Mouse (Mus musculus) heart, embryonic 13.5 days (tissue): ENCODE measurements at regions not wholly inside any gene's neighbourhood (a gene's known extent, or its start where the extent isn't known, plus 50 kb on each side); places are given as distances from the start of the nearest gene placed in this dataset.
A peak's percentile ranks its signal among the peaks of the same experiment; 100 is the strongest.

Experiments used
- ATAC-seq: fragments of 200-750 bp; cut with Nextera tagmentation; 2 replicates; pipeline ENCODE4 v1.8.0; 2017; ENCODE audit warnings: moderate TSS enrichment; ENCODE audit not compliant: insufficient number of reproducible peaks, low FRiP score, low TSS enrichment; ENCODE audit errors: extremely low read depth
- H3K27ac ChIP-seq: fragments of 300-500 bp; sonication (generic); replicated peaks from 2 replicates; pipeline ENCODE4 v1.5.1; 2015; ENCODE audit warnings: moderate library complexity, mild to moderate bottlenecking, inconsistent platforms
- H3K27me3 ChIP-seq: fragments of 300-500 bp; sonication (generic); replicated peaks from 2 replicates; pipeline ENCODE4 v1.6.1; 2015; ENCODE audit warnings: mild to moderate bottlenecking, inconsistent platforms
- H3K36me3 ChIP-seq: fragments of 300-500 bp; sonication (generic); 2 replicates; pipeline ENCODE4 v1.6.1; 2015; ENCODE audit warnings: mild to moderate bottlenecking, inconsistent platforms
- H3K4me1 ChIP-seq: fragments of 300-500 bp; sonication (generic); 2 replicates; pipeline ENCODE4 v1.6.1; 2015; ENCODE audit warnings: inconsistent platforms
- H3K4me2 ChIP-seq: fragments of 300-500 bp; sonication (generic); 2 replicates; pipeline ENCODE4 v1.6.1; 2015; ENCODE audit warnings: inconsistent platforms, mild to moderate bottlenecking, moderate library complexity
- H3K4me3 ChIP-seq: fragments of 300-500 bp; sonication (generic); 2 replicates; pipeline ENCODE4 v1.5.1; 2015; ENCODE audit warnings: moderate library complexity, mild to moderate bottlenecking, inconsistent platforms
- H3K9ac ChIP-seq: fragments of 300-500 bp; sonication (generic); 2 replicates; pipeline ENCODE4 v1.6.1; 2015; ENCODE audit warnings: inconsistent platforms, mild to moderate bottlenecking, moderate library complexity
- H3K9me3 ChIP-seq: fragments of 300-500 bp; sonication (generic); 2 replicates; pipeline ENCODE4 v1.6.1; 2016; ENCODE audit warnings: inconsistent platforms
- WGBS: fragments of 180-500 bp; shearing (Covaris S2); methylation state at CpG from one replicate; pipeline ENCODE4 v1.1.7; 2015; ENCODE audit warnings: mixed read lengths; 5-methylcytosine and 5-hydroxymethylcytosine counted together

- 51% methylated on average over 2 of the region's 2 CpGs for WGBS
- Histone ChIP-seq H3K9ac (no peak overlapping the region), H3K27me3 (no peaks in the 10 kb centered on the region), H3K9me3 (no peaks in the 10 kb centered on the region), H3K27ac (peak overlapping the region; percentile 28; the same call in 1 of the 2 replicates), H3K4me2 (no peak overlapping the region), H3K4me3 (no peak overlapping the region), H3K36me3 (no peaks in the 10 kb centered on the region), H3K4me1 (peaks cover 5% of the 10 kb centered on the region; the same call in 1 of the 2 replicates)
- no peak for ATAC-seq
These were observed 630.9 kb upstream of the Intu start for GRCm38 (mm10) chr3:39900207-39900606.

- Histone ChIP-seq H3K4me1 (peaks cover 5% of the 10 kb centered on the region; the same call in 1 of the 2 replicates), H3K27me3 (no peaks in the 10 kb centered on the region), H3K4me2 (no peak overlapping the region), H3K36me3 (no peaks in the 10 kb centered on the region), H3K4me3 (no peak overlapping the region), H3K9me3 (no peaks in the 10 kb centered on the region), H3K27ac (no peak overlapping the region), H3K9ac (no peak overlapping the region)
- ATAC-seq, result no peak
- WGBS, result 45% methylated on average over 3 of the region's 3 CpGs
These were observed 626.7 kb upstream of the Intu start for GRCm38 (mm10) chr3:39904377-39904776.

- Histone ChIP-seq H3K27me3 (no peaks in the 10 kb centered on the region), H3K36me3 (no peaks in the 10 kb centered on the region), H3K4me1 (no peaks in the 10 kb centered on the region), H3K9me3 (no peaks in the 10 kb centered on the region), H3K4me2 (no peak overlapping the region), H3K9ac (no peak overlapping the region), H3K4me3 (no peak overlapping the region), H3K27ac (no peak overlapping the region)
- 75% methylated on average over 4 of the region's 4 CpGs for WGBS
- ATAC-seq, result no peak
These were observed 622.3 kb upstream of the Intu start for GRCm38 (mm10) chr3:39908676-39909362.

GRCm38 (mm10) chr3:39909642-39910041, 621.4 kb upstream of the Intu start:
- H3K9ac ChIP-seq, result no peak overlapping the region

GRCm38 (mm10) chr3:39918601-39919000, 612.5 kb upstream of the Intu start:
- Histone ChIP-seq H3K27ac (no peak overlapping the region), H3K9ac (no peak overlapping the region), H3K4me1 (no peaks in the 10 kb centered on the region), H3K36me3 (no peaks in the 10 kb centered on the region), H3K9me3 (no peaks in the 10 kb centered on the region), H3K4me2 (no peak overlapping the region), H3K27me3 (no peaks in the 10 kb centered on the region), H3K4me3 (no peak overlapping the region)
- ATAC-seq, result no peak
- WGBS, result 83% methylated on average over 2 of the region's 2 CpGs

More at GRCm38 (mm10) chr3:39909642-39910041, 621.4 kb upstream of the Intu start:
- Histone ChIP-seq H3K4me1 (no peaks in the 10 kb centered on the region), H3K27me3 (no peaks in the 10 kb centered on the region), H3K27ac (no peak overlapping the region), H3K36me3 (no peaks in the 10 kb centered on the region), H3K4me2 (no peak overlapping the region), H3K9me3 (no peaks in the 10 kb centered on the region), H3K4me3 (no peak overlapping the region)
- no peak for ATAC-seq
- WGBS, result 77% methylated on average over 1 of the region's 1 CpGs

- Histone ChIP-seq H3K4me2 (no peak overlapping the region), H3K36me3 (no peaks in the 10 kb centered on the region), H3K9ac (no peak overlapping the region), H3K27me3 (no peaks in the 10 kb centered on the region), H3K9me3 (peaks cover 5% of the 10 kb centered on the region; the same call in 1 of the 2 replicates), H3K4me1 (no peaks in the 10 kb centered on the region), H3K4me3 (no peak overlapping the region), H3K27ac (no peak overlapping the region)
- WGBS, result 75% methylated on average over 3 of the region's 3 CpGs
- ATAC-seq, result no peak
These were observed 605.6 kb upstream of the Intu start for GRCm38 (mm10) chr3:39925436-39925835.

GRCm38 (mm10) chr3:39928421-39928820, 602.7 kb upstream of the Intu start:
- H3K4me2 ChIP-seq, result no peak overlapping the region
- no peaks in the 10 kb centered on the region for H3K27me3 ChIP-seq
- 90% methylated on average over 2 of the region's 2 CpGs for WGBS
- no peak overlapping the region for H3K9ac ChIP-seq
- no peaks in the 10 kb centered on the region for H3K4me1 ChIP-seq
- H3K27ac ChIP-seq, result no peak overlapping the region
- no peaks in the 10 kb centered on the region for H3K36me3 ChIP-seq
- H3K4me3 ChIP-seq, result no peak overlapping the region
- peaks cover 5% of the 10 kb centered on the region; the same call in 1 of the 2 replicates for H3K9me3 ChIP-seq
- no peak for ATAC-seq

- WGBS, result 84% methylated on average over 3 of the region's 3 CpGs
- no peak for ATAC-seq
These were observed 597.7 kb upstream of the Intu start for GRCm38 (mm10) chr3:39933372-39933771.

GRCm38 (mm10) chr3:39937719-39938278, 593.3 kb upstream of the Intu start:
- no peaks in the 10 kb centered on the region for H3K36me3 ChIP-seq
- no peak overlapping the region for H3K9ac ChIP-seq
- H3K4me2 ChIP-seq, result no peak overlapping the region
- no peaks in the 10 kb centered on the region for H3K27me3 ChIP-seq
- no peaks in the 10 kb centered on the region for H3K9me3 ChIP-seq
- no peak for ATAC-seq
- no peaks in the 10 kb centered on the region for H3K4me1 ChIP-seq
- 84% methylated on average over 3 of the region's 3 CpGs for WGBS
- H3K27ac ChIP-seq, result no peak overlapping the region
- no peak overlapping the region for H3K4me3 ChIP-seq

More at GRCm38 (mm10) chr3:39933372-39933771, 597.7 kb upstream of the Intu start:
- peaks cover 5% of the 10 kb centered on the region; the same call in 1 of the 2 replicates for H3K9me3 ChIP-seq
- H3K4me2 ChIP-seq, result no peak overlapping the region
- H3K4me1 ChIP-seq, result no peaks in the 10 kb centered on the region
- no peak overlapping the region for H3K27ac ChIP-seq
- no peak overlapping the region for H3K9ac ChIP-seq
- H3K4me3 ChIP-seq, result no peak overlapping the region
- H3K27me3 ChIP-seq, result no peaks in the 10 kb centered on the region
- no peaks in the 10 kb centered on the region for H3K36me3 ChIP-seq

- Histone ChIP-seq H3K36me3 (no peaks in the 10 kb centered on the region), H3K4me1 (no peaks in the 10 kb centered on the region), H3K4me2 (no peak overlapping the region), H3K27me3 (no peaks in the 10 kb centered on the region), H3K4me3 (no peak overlapping the region), H3K9ac (no peak overlapping the region), H3K27ac (no peak overlapping the region), H3K9me3 (no peaks in the 10 kb centered on the region)
- 66% methylated on average over 3 of the region's 3 CpGs for WGBS
- no peak for ATAC-seq
These were observed 586.5 kb upstream of the Intu start for GRCm38 (mm10) chr3:39944581-39944980.

GRCm38 (mm10) chr3:39952103-39952502, 579.0 kb upstream of the Intu start:
- Histone ChIP-seq H3K4me2 (no peak overlapping the region), H3K27me3 (no peaks in the 10 kb centered on the region), H3K4me3 (no peak overlapping the region), H3K9ac (no peak overlapping the region), H3K4me1 (no peaks in the 10 kb centered on the region), H3K27ac (no peak overlapping the region), H3K9me3 (peaks cover 11% of the 10 kb centered on the region; the same call in 1 of the 2 replicates), H3K36me3 (no peaks in the 10 kb centered on the region)
- 52% methylated on average over 2 of the region's 2 CpGs for WGBS
- no peak for ATAC-seq

GRCm38 (mm10) chr3:39952556-39952955, 578.5 kb upstream of the Intu start:
- H3K27ac ChIP-seq, result no peak overlapping the region
- no peak for ATAC-seq
- peaks cover 11% of the 10 kb centered on the region; the same call in 1 of the 2 replicates for H3K9me3 ChIP-seq
- no peaks in the 10 kb centered on the region for H3K36me3 ChIP-seq
- no peak overlapping the region for H3K9ac ChIP-seq
- 68% methylated on average over 1 of the region's 1 CpGs for WGBS
- H3K4me2 ChIP-seq, result no peak overlapping the region
- no peaks in the 10 kb centered on the region for H3K4me1 ChIP-seq
- no peak overlapping the region for H3K4me3 ChIP-seq
- H3K27me3 ChIP-seq, result no peaks in the 10 kb centered on the region
